Mouse (Mus musculus) urinary bladder, adult 2 months (tissue): ENCODE data around the gene Pla2g10. TPM values are rescaled to one million over a fixed set of nuclear protein-coding genes. Genes with fewer than 3 reads are reported as not detected.
"Not testable (repeated sequence)": the region's sequence is repeated elsewhere in the genome, so short reads cannot be mapped to it uniquely, and the experiment has no call there.

Source experiments
- DNase-seq: peaks from one replicate; pipeline ENCODE4 v3.0.0; 2022; ENCODE audit warnings: low spot score
- polyA plus RNA-seq: library from polyadenylated mRNA; depleted of rRNA; stranded (reverse); fragments of >200 nt; gene quantifications from 2 replicates; pipeline ENCODE4 v1.2.3, GENCODE M21; 2012; rRNA removed

Pla2g10 gene
- not detected in 2 replicates for polyA plus RNA-seq

- DNase-seq, result no peak
Observed at GRCm38 (mm10) chr16:13730285-13731255, at the start of gene Pla2g10. TSS of gene Pla2g10 (minus strand) at chr16:13730983.

GRCm38 (mm10) chr16:13774651-13775050, 43.9 kb upstream of the Pla2g10 start:
- not testable (repeated sequence) for DNase-seq

GRCm38 (mm10) chr16:13774011-13774410, 43.2 kb upstream of the Pla2g10 start:
- not testable (repeated sequence) for DNase-seq

- DNase-seq, result not testable (repeated sequence)
Observed at GRCm38 (mm10) chr16:13772051-13772450, 41.3 kb upstream of the Pla2g10 start.

GRCm38 (mm10) chr16:13771603-13772002, 40.8 kb upstream of the Pla2g10 start:
- DNase-seq, result not testable (repeated sequence)

GRCm38 (mm10) chr16:13766367-13766766, 35.6 kb upstream of the Pla2g10 start:
- no peak for DNase-seq

GRCm38 (mm10) chr16:13764519-13764918, 33.7 kb upstream of the Pla2g10 start:
- DNase-seq, result no peak

- not testable (repeated sequence) for DNase-seq
Observed at GRCm38 (mm10) chr16:13762807-13763206, 32.0 kb upstream of the Pla2g10 start.

- DNase-seq, result no peak
Observed at GRCm38 (mm10) chr16:13757823-13758222, 27.0 kb upstream of the Pla2g10 start.

GRCm38 (mm10) chr16:13754400-13755190, 23.8 kb upstream of the Pla2g10 start:
- peak; percentile 81 for DNase-seq

GRCm38 (mm10) chr16:13753986-13754385, 23.2 kb upstream of the Pla2g10 start:
- no peak for DNase-seq

GRCm38 (mm10) chr16:13750626-13751025, 19.8 kb upstream of the Pla2g10 start:
- no peak for DNase-seq

GRCm38 (mm10) chr16:13749981-13750380, 19.2 kb upstream of the Pla2g10 start:
- no peak for DNase-seq

- DNase-seq, result no peak
Observed at GRCm38 (mm10) chr16:13749306-13749705, 18.5 kb upstream of the Pla2g10 start.

- DNase-seq, result not testable (repeated sequence)
Observed at GRCm38 (mm10) chr16:13748813-13749212, 18.0 kb upstream of the Pla2g10 start.

- no peak for DNase-seq
Observed at GRCm38 (mm10) chr16:13748124-13748523, 17.3 kb upstream of the Pla2g10 start.

GRCm38 (mm10) chr16:13747708-13748107, 16.9 kb upstream of the Pla2g10 start:
- no peak for DNase-seq

GRCm38 (mm10) chr16:13740844-13741243, 10.1 kb upstream of the Pla2g10 start:
- DNase-seq, result no peak

GRCm38 (mm10) chr16:13739044-13739443, 8.3 kb upstream of the Pla2g10 start:
- DNase-seq, result not testable (repeated sequence)

- no peak for DNase-seq
Observed at GRCm38 (mm10) chr16:13735977-13736376, 5.2 kb upstream of the Pla2g10 start.

GRCm38 (mm10) chr16:13733518-13734137, 2.8 kb upstream of the Pla2g10 start:
- peak; percentile 64 for DNase-seq

GRCm38 (mm10) chr16:13732786-13733185, 2.0 kb upstream of the Pla2g10 start:
- DNase-seq, result no peak
